Mouse (Mus musculus): ENCODE measurements around the gene Gm14744. TPM values are rescaled to one million over a fixed set of nuclear protein-coding genes. Genes with fewer than 3 reads are reported as not detected.

Gene Gm14744
- polyA plus RNA-seq (2012; rRNA removed; ENCODE audit: low replicate concordance) = not detected in 2 replicates

GRCm38 (mm10) chrX:77864458-77864857 is at the start of gene Gm14744:
Gene Gm14744, plus strand, starts transcription at chrX:77864758.

GRCm38 (mm10) chrX:77853523-77853922 is 11.0 kb upstream of the Gm14744 start, which contains the start of gene Pbsn:
Gene Pbsn, minus strand, starts transcription at chrX:77853623.

Other genes with a start within 250 kb of the Gm14744 start
- 11.0 and 14.8 TPM in 2 replicates for gene Prkx, start 68.5 kb upstream of the Gm14744 start, polyA plus RNA-seq (2012; rRNA removed; ENCODE audit: low replicate concordance)
- 0.20 TPM in 1 of 2 replicates, not detected in the other for gene Pbsn, start 11.1 kb upstream of the Gm14744 start, polyA plus RNA-seq (2012; rRNA removed; ENCODE audit: low replicate concordance)
- not detected in 2 replicates for gene 5430402E10Rik, start 60.3 kb downstream of the Gm14744 start, polyA plus RNA-seq (2012; rRNA removed; ENCODE audit: low replicate concordance)
- gene Obp1a, start 226.6 kb downstream of the Gm14744 start, polyA plus RNA-seq (2012; rRNA removed; ENCODE audit: low replicate concordance) = not detected in 2 replicates